Mouse (Mus musculus) neural tube, embryonic 14.5 days (tissue): ENCODE data around the gene BC049715. TPM values are rescaled to one million over a fixed set of nuclear protein-coding genes. Genes with fewer than 3 reads are reported as not detected.
A peak's percentile ranks its signal among the peaks of the same experiment; 100 is the strongest.
"Not testable (repeated sequence)": the region's sequence is repeated elsewhere in the genome, so short reads cannot be mapped to it uniquely, and the experiment has no call there.

ENCODE experiments used
- ATAC-seq: fragments of 200-750 bp; cut with Nextera tagmentation; 2 replicates; pipeline ENCODE4 v1.8.0; 2017; ENCODE audit warnings: low read depth, mild to moderate bottlenecking, moderate TSS enrichment, moderate library complexity
- H3K27ac ChIP-seq: fragments of 300-500 bp; sonication (generic); 2 replicates; pipeline ENCODE4 v1.5.1; 2014; ENCODE audit warnings: low read depth, mild to moderate bottlenecking, control low read depth, low read length, moderate library complexity, mixed read lengths
- H3K27me3 ChIP-seq: fragments of 300-500 bp; sonication (generic); 2 replicates; pipeline ENCODE4 v1.6.1; 2014; ENCODE audit warnings: low read length; ENCODE audit not compliant: control insufficient read depth, insufficient read depth
- H3K36me3 ChIP-seq: fragments of 300-500 bp; sonication (generic); 2 replicates; pipeline ENCODE4 v1.6.1; 2014; ENCODE audit warnings: low read length, mixed read lengths; ENCODE audit not compliant: control insufficient read depth, insufficient read depth
- H3K4me1 ChIP-seq: fragments of 300-500 bp; sonication (generic); 2 replicates; pipeline ENCODE4 v1.6.1; 2014; ENCODE audit warnings: low read length; ENCODE audit not compliant: control insufficient read depth, insufficient read depth
- H3K4me2 ChIP-seq: fragments of 300-500 bp; sonication (generic); 2 replicates; pipeline ENCODE4 v1.6.1; 2014; ENCODE audit warnings: mild to moderate bottlenecking, low read depth, low read length, control low read depth
- H3K4me3 ChIP-seq: fragments of 300-500 bp; sonication (generic); 2 replicates; pipeline ENCODE4 v1.5.1; 2014; ENCODE audit warnings: low read depth, low read length, control low read depth, mixed read lengths
- H3K9ac ChIP-seq: fragments of 300-500 bp; sonication (generic); replicated peaks from 2 replicates; pipeline ENCODE4 v1.6.1; 2014; ENCODE audit warnings: low read depth, mild to moderate bottlenecking, control low read depth, low read length, mixed read lengths
- H3K9me3 ChIP-seq: fragments of 300-500 bp; sonication (generic); 2 replicates; pipeline ENCODE4 v1.6.1; 2016; ENCODE audit warnings: low read length; ENCODE audit not compliant: control insufficient read depth
- WGBS: fragments of 180-500 bp; shearing (Covaris S2); extraction: QIAGEN DNeasy Blood & Tissue Kit; methylation state at CpG from one replicate; pipeline ENCODE4 v1.1.7; 2014; 5-methylcytosine and 5-hydroxymethylcytosine counted together
- polyA plus RNA-seq: library from polyadenylated mRNA; unstranded; fragments of >200 nt; fragmentation: Nextera tagmentation; extraction: Ambion mirVana; gene quantifications from 2 replicates; pipeline ENCODE4 v1.2.1, GENCODE M21; 2014

Gene BC049715
- polyA plus RNA-seq, 1 experiment from 2014 or later, result 1.8 TPM

DNA sequence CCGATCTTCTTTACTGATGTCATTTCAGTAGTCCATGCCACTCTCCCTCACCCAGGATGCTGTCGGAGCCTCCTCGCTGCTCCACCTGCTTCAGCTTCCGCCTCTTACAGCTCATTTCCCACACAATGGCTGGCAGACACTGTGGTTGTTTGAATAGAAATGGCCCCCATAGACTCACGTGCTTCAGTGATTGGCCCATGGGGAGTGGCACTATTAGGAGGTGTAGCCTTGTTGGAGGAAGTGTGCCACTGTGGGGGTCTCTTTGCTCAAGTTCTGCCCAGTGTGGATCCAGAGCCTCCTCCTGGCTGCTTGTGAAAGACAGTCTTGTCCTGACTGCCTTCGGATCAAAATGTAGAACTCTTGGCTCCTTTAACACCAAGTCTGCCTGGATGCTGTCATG lies 31.6 kb upstream of the BC049715 start:
- Histone ChIP-seq H3K4me1 (no peaks in the 10 kb centered on the region), H3K9me3 (no peaks in the 10 kb centered on the region), H3K27ac (no peak overlapping the region), H3K4me3 (no peak overlapping the region), H3K4me2 (no peak overlapping the region), H3K9ac (no peak overlapping the region), H3K36me3 (no peaks in the 10 kb centered on the region), H3K27me3 (no peaks in the 10 kb centered on the region)
- WGBS, result 32% methylated on average over 6 of the region's 6 CpGs
- no peak for ATAC-seq

GRCm38 (mm10) chr6:136797874-136798693 lies 29.3 kb upstream of the BC049715 start:
- H3K4me2 ChIP-seq, H3K27me3 ChIP-seq, H3K4me1 ChIP-seq, H3K9me3 ChIP-seq, ATAC-seq, H3K27ac ChIP-seq, H3K9ac ChIP-seq, H3K4me3 ChIP-seq, H3K36me3 ChIP-seq: not testable (repeated sequence)
- 94% methylated on average over 3 of the region's 3 CpGs for WGBS

- 96% methylated on average over 8 of the region's 8 CpGs for WGBS
- H3K4me3 ChIP-seq, result no peak overlapping the region
- H3K4me1 ChIP-seq, result peaks cover 6% of the 10 kb centered on the region; the same call in 1 of the 2 replicates
- H3K27me3 ChIP-seq, result no peaks in the 10 kb centered on the region
- no peak overlapping the region for H3K4me2 ChIP-seq
- H3K9me3 ChIP-seq, result no peaks in the 10 kb centered on the region
- H3K36me3 ChIP-seq, result no peaks in the 10 kb centered on the region
- H3K9ac ChIP-seq, result no peak overlapping the region
- H3K27ac ChIP-seq, result no peak overlapping the region
- ATAC-seq, result no peak
Measured at GRCm38 (mm10) chr6:136800710-136801109, 26.7 kb upstream of the BC049715 start.

- no peak overlapping the region for H3K4me2 ChIP-seq
- no peaks in the 10 kb centered on the region for H3K9me3 ChIP-seq
Measured at GRCm38 (mm10) chr6:136801274-136801673, 26.2 kb upstream of the BC049715 start.

GRCm38 (mm10) chr6:136803093-136803738 lies 24.2 kb upstream of the BC049715 start:
- Histone ChIP-seq H3K9ac (peak overlapping the region; percentile 96), H3K4me3 (peak overlapping the region; percentile 83), H3K4me2 (peak overlapping the region; percentile 78), H3K27ac (peak overlapping the region; percentile 100), H3K4me1 (peaks cover 10% of the 10 kb centered on the region; the same call in 1 of the 2 replicates), H3K9me3 (no peaks in the 10 kb centered on the region), H3K36me3 (no peaks in the 10 kb centered on the region), H3K27me3 (no peaks in the 10 kb centered on the region)
- no peak for ATAC-seq
- WGBS, result 31% methylated on average over 12 of the region's 12 CpGs

More at GRCm38 (mm10) chr6:136801274-136801673, 26.2 kb upstream of the BC049715 start:
- no peaks in the 10 kb centered on the region for H3K36me3 ChIP-seq
- 87% methylated on average over 6 of the region's 6 CpGs for WGBS
- H3K9ac ChIP-seq, result no peak overlapping the region
- H3K27ac ChIP-seq, result no peak overlapping the region
- H3K4me3 ChIP-seq, result no peak overlapping the region
- ATAC-seq, result no peak
- no peaks in the 10 kb centered on the region for H3K27me3 ChIP-seq
- H3K4me1 ChIP-seq, result peaks cover 6% of the 10 kb centered on the region; the same call in 1 of the 2 replicates

GRCm38 (mm10) chr6:136803739-136804633 lies 23.4 kb upstream of the BC049715 start, which contains the start of gene Hist4h4:
Gene Hist4h4 (minus strand): TSS chr6:136804415.
- peak within 1 kb of the TSS; percentile 78 for H3K4me2 ChIP-seq
- peaks cover 13% of the 10 kb centered on the region; the same call in 1 of the 2 replicates for H3K4me1 ChIP-seq
- peak within 1 kb of the TSS; percentile 83 for H3K4me3 ChIP-seq
- no peaks in the 10 kb centered on the region for H3K36me3 ChIP-seq
- peak within 1 kb of the TSS; percentile 100 for H3K27ac ChIP-seq
- no peaks in the 10 kb centered on the region for H3K27me3 ChIP-seq
- no peaks in the 10 kb centered on the region for H3K9me3 ChIP-seq
- ATAC-seq, result peak; percentile 75
- under 1% methylated on average over 50 of the region's 50 CpGs for WGBS
- H3K9ac ChIP-seq, result peak within 1 kb of the TSS; percentile 96

- no peak for ATAC-seq
- peak overlapping the region; percentile 78 for H3K4me2 ChIP-seq
- no peaks in the 10 kb centered on the region for H3K9me3 ChIP-seq
- H3K4me3 ChIP-seq, result peak overlapping the region; percentile 83
- peak overlapping the region; percentile 96; the same call in 1 of the 2 replicates for H3K9ac ChIP-seq
- 34% methylated on average over 9 of the region's 9 CpGs for WGBS
- no peaks in the 10 kb centered on the region for H3K36me3 ChIP-seq
- no peaks in the 10 kb centered on the region for H3K27me3 ChIP-seq
- H3K27ac ChIP-seq, result peak overlapping the region; percentile 100; the same call in 1 of the 2 replicates
- H3K4me1 ChIP-seq, result peaks cover 21% of the 10 kb centered on the region
Measured at GRCm38 (mm10) chr6:136804705-136805408, 22.6 kb upstream of the BC049715 start.

GRCm38 (mm10) chr6:136805409-136805775 lies 22.0 kb upstream of the BC049715 start:
- H3K9ac ChIP-seq, result no peak overlapping the region
- H3K4me3 ChIP-seq, result no peak overlapping the region
- H3K4me1 ChIP-seq, result peaks cover 22% of the 10 kb centered on the region
- no peak for ATAC-seq
- H3K9me3 ChIP-seq, result no peaks in the 10 kb centered on the region
- WGBS, result 82% methylated on average over 1 of the region's 1 CpGs
- no peak overlapping the region for H3K4me2 ChIP-seq
- no peak overlapping the region for H3K27ac ChIP-seq
- H3K36me3 ChIP-seq, result no peaks in the 10 kb centered on the region
- no peaks in the 10 kb centered on the region for H3K27me3 ChIP-seq
